Mouse (Mus musculus): Measurements from ENCODE around the gene Tnrc6b. TPM values are rescaled to one million over a fixed set of nuclear protein-coding genes. Genes with fewer than 3 reads are reported as not detected.
"Not testable (repeated sequence)": the region's sequence is repeated elsewhere in the genome, so short reads cannot be mapped to it uniquely, and the experiment has no call there.

The Tnrc6b gene
- polyA plus RNA-seq, 1 experiment from 2014 or later: 13.9 TPM

DNA sequence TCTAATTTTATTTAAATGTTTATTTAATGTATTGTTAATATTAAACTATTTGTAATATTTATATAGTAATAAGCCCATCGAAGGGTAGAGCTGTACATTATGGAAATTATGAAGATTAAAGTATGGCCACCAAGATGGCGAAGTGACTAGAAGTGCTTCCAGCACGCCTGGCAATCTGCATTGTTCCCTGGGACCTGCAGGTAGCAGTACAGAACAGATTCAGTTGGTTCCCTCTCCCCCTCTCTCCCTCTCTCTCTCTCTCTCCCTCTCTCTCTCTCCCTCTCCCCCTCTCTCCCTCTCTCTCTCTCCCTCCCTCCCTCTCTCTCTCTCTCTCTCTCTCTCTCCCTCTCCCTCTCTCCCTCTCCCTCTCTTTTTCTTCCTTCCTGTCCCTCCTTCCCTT, 199.1 kb downstream of the Tnrc6b start:
- no peaks in the 10 kb centered on the region for H3K27me3 ChIP-seq
- no peak for DNase-seq (ENCODE audit: low read depth, low spot score)
- in situ Hi-C loops (cut with MboI; ENCODE audit: low pct_unique_long_range_greater_than_20kb): no loop called here
- CTCF ChIA-PET: interaction anchor here (0.6 to 2.0 kb wide), 3 partner anchors 16 to 17 kb away, joined by 3 to 5 read pairs (median 3); no protein-coding TSS in a partner anchor
- peak; percentile 39 for TF ChIP-seq CTCF (IDR thresholded peaks at IDR 0.05)
- no peak for ATAC-seq
- POLR2A ChIA-PET: no interaction called here

DNA sequence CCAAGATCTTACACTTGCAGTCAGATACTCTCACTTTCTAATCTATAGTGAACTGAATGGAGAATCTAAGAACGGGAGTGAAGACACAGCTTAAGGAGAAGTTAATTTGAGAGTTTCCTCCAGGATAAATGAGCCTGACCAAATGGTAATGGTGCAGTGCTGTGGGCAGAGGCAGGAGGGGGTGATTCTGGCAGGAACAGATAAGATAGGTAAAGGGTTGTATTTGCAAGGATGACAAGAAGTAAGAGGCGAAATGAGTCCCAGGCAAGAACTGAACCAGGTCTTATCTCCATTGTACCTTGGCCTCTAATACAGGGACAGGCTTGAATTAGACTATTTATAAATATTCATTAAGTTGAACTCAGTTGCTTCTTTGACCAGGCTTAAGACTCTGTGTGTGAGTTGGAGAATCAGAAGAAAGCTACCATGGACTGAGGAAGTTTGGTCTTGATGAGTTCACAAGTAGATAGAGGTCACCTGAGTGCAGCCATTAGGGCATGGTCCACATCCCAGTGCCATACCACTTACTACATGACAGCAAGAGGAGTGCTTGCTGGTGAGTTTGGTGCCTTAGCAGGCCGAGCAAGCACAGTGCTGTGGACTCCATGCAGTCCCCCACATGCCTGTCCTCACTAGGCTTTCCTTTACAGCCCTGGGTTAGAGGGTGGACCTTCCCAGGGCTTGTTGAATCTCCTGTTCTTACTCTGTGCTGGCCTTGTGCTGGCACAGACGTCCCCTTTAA, 199.8 kb downstream of the Tnrc6b start:
- ATAC-seq (no peak), DNase-seq (ENCODE audit: low read depth, low spot score) (no peak)
- TF ChIP-seq CTCF (IDR thresholded peaks at IDR 0.05): no peak
- in situ Hi-C loops (cut with MboI; ENCODE audit: low pct_unique_long_range_greater_than_20kb): no loop called here
- no peaks in the 10 kb centered on the region for H3K27me3 ChIP-seq
- CTCF ChIA-PET: interaction anchor here (1.3 to 2.0 kb wide), 2 partner anchors 16 to 18 kb away, joined by 3 to 5 read pairs; no protein-coding TSS in a partner anchor
- POLR2A ChIA-PET: interaction anchor here (1.0 kb wide), 1 partner anchor 24 kb away, joined by 3 read pairs; no protein-coding TSS in a partner anchor

DNA sequence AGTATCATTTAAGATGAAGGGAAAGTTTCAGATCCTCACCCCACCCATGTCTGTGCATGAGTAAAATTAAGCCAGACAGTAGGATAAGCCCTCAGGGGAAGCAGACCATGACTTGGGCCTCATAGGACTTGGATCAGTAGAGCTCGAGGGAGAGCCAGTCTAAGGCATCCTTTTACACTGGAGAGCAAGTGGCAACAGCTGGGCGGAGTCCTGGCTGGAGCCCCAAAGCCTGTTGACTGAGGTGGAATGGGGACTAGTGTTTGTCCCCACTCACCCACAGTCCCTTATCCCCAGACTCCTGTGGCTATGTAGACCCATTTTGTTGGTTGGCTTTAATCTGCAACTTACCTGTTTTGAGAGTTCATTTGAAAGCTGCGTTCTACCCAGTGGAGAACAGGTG, 201.1 kb downstream of the Tnrc6b start:
- ChIA-PET CTCF (interaction anchor here (0.8 kb wide), 1 partner anchor 14 kb away, joined by 3 read pairs; no protein-coding TSS in a partner anchor), POLR2A (interaction anchor here (0.7 to 1.2 kb wide), 2 partner anchors 12 to 43 kb away, joined by 4 read pairs; no protein-coding TSS in a partner anchor)
- no peaks in the 10 kb centered on the region for H3K27me3 ChIP-seq
- ATAC-seq (no peak), DNase-seq (ENCODE audit: low read depth, low spot score) (peak; percentile 49)
- in situ Hi-C loops (cut with MboI; ENCODE audit: low pct_unique_long_range_greater_than_20kb): no loop called here
- TF ChIP-seq CTCF (IDR thresholded peaks at IDR 0.05): no peak

DNA sequence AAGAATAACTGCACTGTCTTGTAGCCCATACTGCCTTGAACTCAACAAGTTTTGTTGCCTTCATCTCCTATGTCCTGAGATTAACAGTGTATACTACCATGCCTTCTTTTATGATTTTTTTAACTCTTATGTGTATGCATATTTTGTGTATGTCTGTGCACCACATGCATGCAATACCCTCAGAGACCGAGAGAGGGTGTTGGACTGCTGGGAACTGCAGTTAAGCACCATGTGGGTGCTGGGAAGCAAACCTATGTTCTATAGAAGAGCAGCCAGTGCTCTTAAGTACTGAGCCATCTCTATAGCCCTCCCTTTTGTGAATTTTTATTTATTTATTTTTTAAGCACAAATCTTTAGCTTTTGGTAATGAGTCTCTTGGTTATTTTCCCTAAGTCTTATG, 202.7 kb downstream of the Tnrc6b start:
- TF ChIP-seq CTCF (IDR thresholded peaks at IDR 0.05): peak; percentile 27
- ChIA-PET POLR2A (no interaction called here), CTCF (no interaction called here)
- DNase-seq (ENCODE audit: low read depth, low spot score) (no peak), ATAC-seq (no peak)
- no peaks in the 10 kb centered on the region for H3K27me3 ChIP-seq
- in situ Hi-C loops (cut with MboI; ENCODE audit: low pct_unique_long_range_greater_than_20kb): no loop called here

DNA sequence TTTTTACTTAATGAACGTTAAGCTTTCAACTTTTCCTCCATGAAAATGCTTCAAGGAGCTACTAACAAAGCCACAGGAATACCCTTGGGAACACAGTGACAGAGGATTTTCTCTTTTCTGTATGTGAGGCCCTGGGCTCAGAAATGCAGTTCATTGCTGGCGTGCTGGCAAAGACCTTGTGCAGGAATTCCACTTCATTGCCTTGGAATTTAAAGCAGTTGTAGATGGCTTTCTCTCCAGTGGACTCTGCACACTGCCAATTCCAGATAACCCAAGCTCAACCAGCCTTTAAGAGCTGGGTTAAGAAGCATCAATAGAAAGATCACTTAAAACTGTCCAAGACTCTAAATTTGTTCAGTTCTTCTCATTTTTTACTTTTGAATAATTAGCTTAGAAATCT, 204.7 kb downstream of the Tnrc6b start:
- TF ChIP-seq CTCF (IDR thresholded peaks at IDR 0.05): no peak
- no peaks in the 10 kb centered on the region for H3K27me3 ChIP-seq
- ATAC-seq (peak; percentile 59), DNase-seq (ENCODE audit: low read depth, low spot score) (no peak)
- in situ Hi-C loops (cut with MboI; ENCODE audit: low pct_unique_long_range_greater_than_20kb): no loop called here
- POLR2A ChIA-PET: no interaction called here
- CTCF ChIA-PET: interaction anchor here (1.0 to 3.0 kb wide), 3 partner anchors 11 to 211 kb away, joined by 3 to 10 read pairs (median 3); no protein-coding TSS in a partner anchor

DNA sequence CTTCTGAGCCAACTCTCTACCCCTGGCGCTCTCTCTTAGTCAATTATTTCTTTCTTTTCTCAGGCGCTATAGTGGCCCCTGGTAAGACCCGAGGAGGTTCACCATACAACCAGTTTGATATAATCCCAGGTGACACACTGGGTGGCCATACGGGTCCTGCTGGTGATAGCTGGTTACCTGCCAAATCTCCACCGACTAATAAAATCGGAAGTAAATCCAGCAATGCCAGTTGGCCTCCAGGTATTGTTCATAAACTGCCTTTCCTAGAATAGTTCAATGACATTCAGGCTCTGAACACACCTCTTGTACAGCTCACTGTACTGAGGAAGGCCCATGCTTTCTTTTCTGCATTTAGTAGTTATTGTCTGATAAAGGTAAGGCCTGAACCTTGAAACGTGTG, 205.5 kb downstream of the Tnrc6b start:
- TF ChIP-seq CTCF (IDR thresholded peaks at IDR 0.05): no peak
- in situ Hi-C loops (cut with MboI; ENCODE audit: low pct_unique_long_range_greater_than_20kb): no loop called here
- H3K27me3 ChIP-seq: no peaks in the 10 kb centered on the region
- ATAC-seq (no peak), DNase-seq (ENCODE audit: low read depth, low spot score) (no peak)
- CTCF ChIA-PET: interaction anchor here (1.0 to 3.0 kb wide), 3 partner anchors 11 to 211 kb away, joined by 3 to 10 read pairs (median 3); no protein-coding TSS in a partner anchor
- POLR2A ChIA-PET: no interaction called here

DNA sequence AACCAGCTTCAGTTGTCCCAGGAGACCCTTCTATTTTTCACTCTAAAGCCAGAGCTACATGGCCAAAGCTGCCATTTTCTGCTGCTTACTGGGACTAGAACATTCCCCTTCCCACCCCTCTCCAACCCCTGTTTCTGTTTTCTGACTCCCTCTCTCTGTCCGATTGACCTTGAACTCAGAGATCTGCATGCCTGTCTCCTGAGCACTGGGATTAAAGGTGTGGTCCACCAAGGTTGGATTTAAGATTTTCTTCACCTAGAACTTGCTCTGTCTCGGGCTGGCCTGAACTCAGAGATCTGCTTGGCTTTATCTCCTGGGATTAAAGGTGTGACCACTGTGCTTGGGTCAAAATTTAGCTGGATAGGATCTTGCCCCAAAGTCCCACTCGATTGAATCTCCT, 209.2 kb downstream of the Tnrc6b start:
- in situ Hi-C loops (cut with MboI; ENCODE audit: low pct_unique_long_range_greater_than_20kb): no loop called here
- DNase-seq (ENCODE audit: low read depth, low spot score) (no peak), ATAC-seq (no peak)
- no peak for TF ChIP-seq CTCF (IDR thresholded peaks at IDR 0.05)
- no peaks in the 10 kb centered on the region for H3K27me3 ChIP-seq
- ChIA-PET CTCF (no interaction called here), POLR2A (no interaction called here)

DNA sequence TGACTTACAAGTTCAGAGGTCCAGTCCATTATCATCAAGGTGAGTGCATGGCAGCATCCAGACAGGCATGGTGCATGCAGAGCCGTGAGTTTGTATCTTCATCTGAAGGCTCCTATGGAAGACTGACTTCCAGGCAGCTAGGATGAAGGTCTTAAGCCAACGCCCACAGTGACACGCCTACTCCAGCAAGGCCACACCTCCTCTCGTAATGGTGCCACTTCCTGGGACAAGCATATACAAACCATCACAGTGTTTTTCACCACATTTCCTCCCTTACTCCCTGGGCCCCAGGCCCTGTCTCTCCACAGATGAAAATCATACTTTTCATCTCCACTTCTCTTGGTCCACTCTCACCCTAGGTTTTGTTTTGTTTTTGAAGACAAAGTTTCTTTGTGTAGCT, 210.7 kb downstream of the Tnrc6b start:
- ChIA-PET POLR2A (no interaction called here), CTCF (interaction anchor here (1.0 to 1.1 kb wide), 2 partner anchors 11 to 26 kb away, joined by 4 read pairs; no protein-coding TSS in a partner anchor)
- DNase-seq (ENCODE audit: low read depth, low spot score) (no peak), ATAC-seq (no peak)
- in situ Hi-C loops (cut with MboI; ENCODE audit: low pct_unique_long_range_greater_than_20kb): no loop called here
- TF ChIP-seq CTCF (IDR thresholded peaks at IDR 0.05): no peak
- no peaks in the 10 kb centered on the region for H3K27me3 ChIP-seq

DNA sequence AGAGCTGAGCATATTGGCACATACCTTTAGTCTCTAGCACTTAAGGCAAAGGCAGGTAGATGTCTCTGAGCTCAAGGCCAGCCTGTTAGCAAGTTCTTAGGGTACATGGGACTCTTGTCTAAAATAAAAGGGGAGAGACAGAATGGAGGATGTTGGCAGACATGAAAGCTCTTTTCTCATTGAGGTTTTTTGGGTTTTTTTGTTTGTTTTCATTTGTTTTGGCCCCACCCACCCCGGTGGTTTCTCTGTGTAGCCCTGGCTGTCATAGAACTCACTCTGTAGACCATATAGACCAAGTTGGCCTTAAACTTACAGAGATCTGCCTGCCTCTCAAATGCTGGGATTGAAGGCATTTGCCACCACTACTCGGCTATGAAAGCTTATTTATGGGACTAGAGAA, 213.1 kb downstream of the Tnrc6b start:
- H3K27me3 ChIP-seq: no peaks in the 10 kb centered on the region
- ChIA-PET CTCF (interaction anchor here (1.0 kb wide), 1 partner anchor 49 kb away, joined by 3 read pairs; no protein-coding TSS in a partner anchor), POLR2A (interaction anchor here (0.7 kb wide), 1 partner anchor 211 kb away, joined by 3 read pairs; no protein-coding TSS in a partner anchor)
- no peak for DNase-seq (ENCODE audit: low read depth, low spot score)
- in situ Hi-C loops (cut with MboI; ENCODE audit: low pct_unique_long_range_greater_than_20kb): no loop called here
- ATAC-seq: no peak
- TF ChIP-seq CTCF (IDR thresholded peaks at IDR 0.05): no peak

DNA sequence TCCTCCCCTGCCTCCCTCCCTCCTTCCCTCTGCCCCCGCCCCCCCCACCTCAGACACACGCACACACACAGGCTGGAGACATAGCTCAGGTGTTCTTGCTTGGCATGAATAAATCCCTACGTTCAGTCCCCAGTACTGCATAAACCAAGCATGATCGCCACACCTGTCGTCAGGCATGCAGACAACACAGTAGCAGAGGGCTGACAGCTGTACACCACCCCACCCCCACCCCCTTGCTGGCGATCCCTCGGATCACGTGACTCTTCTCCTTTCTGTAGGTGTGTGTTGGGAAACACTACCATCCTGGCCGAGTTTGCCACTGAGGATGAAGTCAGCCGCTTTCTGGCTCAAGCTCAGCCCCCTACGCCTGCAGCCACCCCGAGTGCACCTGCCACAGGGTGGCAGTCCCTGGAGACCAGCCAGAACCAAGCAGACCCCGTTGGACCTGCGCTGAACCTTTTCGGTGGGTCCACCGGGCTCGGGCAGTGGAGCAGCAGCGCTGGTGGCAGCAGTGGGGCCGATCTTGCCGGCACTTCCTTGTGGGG, 217.8 kb downstream of the Tnrc6b start:
- ATAC-seq: no peak
- TF ChIP-seq CTCF (IDR thresholded peaks at IDR 0.05): no peak
- ChIA-PET CTCF (no interaction called here), POLR2A (no interaction called here)
- no peak for DNase-seq (ENCODE audit: low read depth, low spot score)
- H3K27me3 ChIP-seq: no peaks in the 10 kb centered on the region
- in situ Hi-C loops (cut with MboI; ENCODE audit: low pct_unique_long_range_greater_than_20kb): loop anchor here (25.0 kb wide), 1 partner anchor 667 kb away; the partner anchor contains the start of genes Atf4 and Rps19bp1

DNA sequence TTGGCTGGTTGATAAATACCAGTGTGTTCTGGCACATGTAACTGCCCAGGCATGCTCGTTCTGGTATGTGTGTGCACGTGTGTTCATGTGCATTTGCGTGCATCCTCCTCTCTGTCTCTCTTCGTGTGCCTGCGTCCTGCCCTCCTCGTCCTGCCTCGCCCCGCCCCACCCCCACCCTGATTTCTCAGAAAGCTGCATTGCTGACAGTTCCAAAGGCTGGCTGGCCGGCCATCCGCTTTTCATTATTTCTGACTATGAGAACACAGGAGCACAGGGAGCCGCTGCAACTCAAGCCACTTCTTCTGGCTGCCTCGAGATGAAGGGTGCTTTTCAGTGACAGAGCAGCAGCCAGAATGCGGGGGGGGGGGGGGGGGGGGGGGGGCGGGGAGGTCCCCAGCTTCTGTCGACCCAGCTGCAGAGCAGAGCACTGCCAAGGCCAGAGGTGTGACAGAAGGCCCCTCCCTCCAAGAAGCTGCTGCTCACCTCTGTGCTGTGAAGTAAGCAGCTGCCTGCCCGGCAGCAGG, 219.0 kb downstream of the Tnrc6b start:
- in situ Hi-C loops (cut with MboI; ENCODE audit: low pct_unique_long_range_greater_than_20kb): loop anchor here (25.0 kb wide), 1 partner anchor 668 kb away; the partner anchor contains the start of genes Atf4 and Rps19bp1
- ChIA-PET CTCF (no interaction called here), POLR2A (interaction anchor here (0.6 kb wide), 1 partner anchor 8 kb away, joined by 4 read pairs; no protein-coding TSS in a partner anchor)
- DNase-seq (ENCODE audit: low read depth, low spot score): no peak
- H3K27me3 ChIP-seq: no peaks in the 10 kb centered on the region
- TF ChIP-seq CTCF (IDR thresholded peaks at IDR 0.05): no peak
- ATAC-seq: no peak

DNA sequence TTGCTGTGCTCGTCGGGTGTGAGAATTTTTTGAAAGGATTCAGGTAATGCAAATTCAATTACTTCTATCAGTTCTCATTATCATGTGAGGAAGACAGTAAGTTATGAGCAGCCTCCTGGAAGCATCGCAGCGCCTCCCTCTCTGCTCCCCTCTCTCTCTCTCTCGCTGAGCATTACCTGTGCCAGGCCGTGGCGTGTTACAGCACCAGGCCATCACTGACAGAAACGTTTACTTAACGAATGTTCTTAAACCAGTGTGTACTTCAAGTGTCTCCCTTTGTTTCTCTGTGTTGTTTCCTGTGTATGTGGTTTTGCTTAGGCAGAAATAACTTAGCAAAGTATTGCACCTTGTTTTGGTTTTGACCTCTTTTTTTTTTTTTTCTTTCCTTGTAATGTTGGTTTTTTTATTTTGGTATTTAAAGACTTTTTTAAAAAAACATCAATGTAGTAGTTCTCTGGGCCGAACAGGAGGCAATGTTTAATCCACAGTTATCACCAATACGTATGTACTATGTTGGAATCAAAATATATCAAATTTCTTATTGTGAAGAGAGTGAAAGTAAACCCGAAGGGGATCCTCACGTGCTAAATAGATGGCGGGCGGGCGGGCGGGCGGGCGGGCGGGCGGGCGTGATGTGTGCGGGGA, 219.7 kb downstream of the Tnrc6b start:
- CTCF ChIA-PET; DNase-seq (ENCODE audit: low read depth, low spot score); H3K27me3 ChIP-seq; ATAC-seq; POLR2A ChIA-PET: not testable (repeated sequence)
- in situ Hi-C loops (cut with MboI; ENCODE audit: low pct_unique_long_range_greater_than_20kb): loop anchor here (25.0 kb wide), 1 partner anchor 668 kb away; the partner anchor contains the start of genes Atf4 and Rps19bp1
